Mouse (Mus musculus) embryonic facial prominence, embryonic 14.5 days (tissue): Measurements from ENCODE around the gene Mia2. TPM values are rescaled to one million over a fixed set of nuclear protein-coding genes. Genes with fewer than 3 reads are reported as not detected.

ENCODE experiments used
- ATAC-seq: fragments of 200-750 bp; cut with Nextera tagmentation; 2 replicates; pipeline ENCODE4 v1.8.0; 2017; ENCODE audit warnings: low read depth, moderate number of reproducible peaks, moderate TSS enrichment
- DNase-seq: peaks from one replicate; pipeline ENCODE4 v3.0.0-alpha.2; 2015; ENCODE audit warnings: low spot score
- H3K27ac ChIP-seq: fragments of 300-500 bp; sonication (generic); replicated peaks from 2 replicates; pipeline ENCODE4 v1.5.1; 2014; ENCODE audit warnings: low read depth, mild to moderate bottlenecking, low read length, moderate library complexity
- H3K27me3 ChIP-seq: fragments of 300-500 bp; sonication (generic); replicated peaks from 2 replicates; pipeline ENCODE4 v1.6.1; 2014; ENCODE audit warnings: low read length; ENCODE audit not compliant: control insufficient read depth, insufficient read depth
- H3K36me3 ChIP-seq: fragments of 300-500 bp; sonication (generic); 2 replicates; pipeline ENCODE4 v1.6.1; 2014; ENCODE audit warnings: low read length, mixed read lengths; ENCODE audit not compliant: control insufficient read depth, insufficient read depth
- H3K4me1 ChIP-seq: fragments of 300-500 bp; sonication (generic); 2 replicates; pipeline ENCODE4 v1.6.1; 2014; ENCODE audit warnings: antibody characterized with exemption, low read length; ENCODE audit not compliant: control insufficient read depth, insufficient read depth
- H3K4me2 ChIP-seq: fragments of 300-500 bp; sonication (generic); 2 replicates; pipeline ENCODE4 v1.6.1; 2014; ENCODE audit warnings: low read depth, mild to moderate bottlenecking, low read length, moderate library complexity, mixed read lengths
- H3K4me3 ChIP-seq: fragments of 300-500 bp; sonication (generic); 2 replicates; pipeline ENCODE4 v1.5.1; 2014; ENCODE audit warnings: low read depth, mild to moderate bottlenecking, low read length
- H3K9ac ChIP-seq: fragments of 300-500 bp; sonication (generic); 2 replicates; pipeline ENCODE4 v1.6.1; 2014; ENCODE audit warnings: low read depth, mild to moderate bottlenecking, low read length, moderate library complexity, mixed read lengths
- H3K9me3 ChIP-seq: fragments of 300-500 bp; sonication (generic); 2 replicates; pipeline ENCODE4 v1.6.1; 2016; ENCODE audit warnings: low read length; ENCODE audit not compliant: control insufficient read depth
- WGBS: fragments of 180-500 bp; shearing (Covaris S2); extraction: QIAGEN DNeasy Blood & Tissue Kit; methylation state at CpG from one replicate; pipeline ENCODE4 v1.1.7; 2014; 5-methylcytosine and 5-hydroxymethylcytosine counted together
- polyA plus RNA-seq: library from polyadenylated mRNA; unstranded; fragments of >200 nt; fragmentation: Nextera tagmentation; extraction: Ambion mirVana; gene quantifications from 2 replicates; pipeline ENCODE4 v1.2.1, GENCODE M21; 2014

Mia2 gene
- polyA plus RNA-seq, 1 experiment from 2014 or later: 58.2 TPM

DNA sequence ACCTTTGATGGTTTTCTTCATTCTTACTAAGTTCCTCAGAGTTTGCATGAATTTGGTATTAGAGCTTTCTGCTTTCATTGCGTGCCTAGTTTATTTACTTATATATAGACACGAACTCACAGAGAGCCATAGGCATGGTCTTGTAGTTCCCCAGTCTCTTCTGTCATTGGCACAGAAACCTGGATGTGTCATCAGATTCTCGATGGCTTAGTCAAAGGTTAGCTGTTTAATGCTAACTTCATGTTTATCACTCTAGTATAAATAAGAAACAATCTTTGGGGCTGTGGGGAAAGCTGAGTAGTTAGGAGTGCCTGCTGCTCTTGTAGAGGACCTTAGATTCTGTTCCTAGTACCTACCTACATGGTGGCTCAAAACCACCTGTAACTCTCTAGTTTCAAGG, 18.6 kb upstream of the Mia2 start:
- no peaks in the 10 kb centered on the region for H3K27me3 ChIP-seq
- no peak overlapping the region for H3K4me2 ChIP-seq
- no peaks in the 10 kb centered on the region for H3K9me3 ChIP-seq
- DNase-seq (no peak), ATAC-seq (no peak)
- no peak overlapping the region for H3K9ac ChIP-seq
- H3K36me3 ChIP-seq: peaks cover 22% of the 10 kb centered on the region
- WGBS: 86% methylated on average over 3 of the region's 3 CpGs
- no peaks in the 10 kb centered on the region for H3K4me1 ChIP-seq
- no peak overlapping the region for H3K27ac ChIP-seq
- no peak overlapping the region for H3K4me3 ChIP-seq

DNA sequence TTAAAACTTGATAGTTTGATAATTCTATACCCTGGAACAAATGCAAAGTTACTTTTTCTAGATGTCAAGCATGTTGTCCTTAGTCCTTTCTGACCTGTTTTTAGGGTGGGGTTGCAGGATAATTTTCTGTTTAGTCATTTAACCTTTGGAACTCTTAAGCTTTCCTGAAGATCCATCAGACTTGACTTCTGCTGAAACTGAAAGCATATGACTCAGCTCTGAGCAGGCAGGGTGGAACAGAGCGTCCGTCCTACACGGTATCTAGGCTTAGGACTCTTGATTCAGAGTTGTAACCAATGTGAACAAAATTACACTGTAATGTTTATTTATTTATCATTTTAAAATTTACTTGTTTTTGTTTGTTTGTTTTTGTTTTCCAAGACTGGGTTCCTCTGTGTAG, 17.7 kb upstream of the Mia2 start:
- no peaks in the 10 kb centered on the region for H3K9me3 ChIP-seq
- DNase-seq: no peak
- no peaks in the 10 kb centered on the region for H3K27me3 ChIP-seq
- no peak overlapping the region for H3K4me2 ChIP-seq
- 90% methylated on average over 3 of the region's 3 CpGs for WGBS
- no peak overlapping the region for H3K4me3 ChIP-seq
- no peak for ATAC-seq
- no peaks in the 10 kb centered on the region for H3K4me1 ChIP-seq
- H3K27ac ChIP-seq: no peak overlapping the region
- H3K36me3 ChIP-seq: peaks cover 15% of the 10 kb centered on the region; the same call in 1 of the 2 replicates
- H3K9ac ChIP-seq: no peak overlapping the region

DNA sequence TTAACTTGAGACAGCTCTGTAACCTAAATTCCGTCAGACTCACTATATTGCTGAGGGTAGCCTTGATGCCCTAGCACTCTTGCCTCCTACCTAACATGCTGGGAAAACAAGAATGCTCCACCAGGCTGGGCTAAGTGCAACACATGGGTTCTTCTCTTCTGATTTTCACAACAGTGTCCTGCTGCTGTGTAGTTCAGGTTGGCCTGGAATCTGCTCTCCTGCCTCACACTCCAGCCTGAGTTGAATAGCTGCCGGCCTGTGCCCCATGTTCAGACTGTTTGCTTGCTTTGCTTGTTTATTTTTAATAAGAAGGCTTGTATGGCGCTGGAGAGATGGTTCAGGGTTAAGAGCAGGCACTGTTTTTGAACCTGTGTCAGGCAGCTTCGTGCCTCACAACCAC, 15.1 kb upstream of the Mia2 start:
- Histone ChIP-seq H3K36me3 (0 out of 2 replicates have a peak, but pooled peaks cover 2% of the 10 kb centered on the region), H3K4me1 (no peaks in the 10 kb centered on the region), H3K9me3 (no peaks in the 10 kb centered on the region), H3K4me2 (no peak overlapping the region), H3K9ac (no peak overlapping the region), H3K4me3 (no peak overlapping the region), H3K27ac (no peak overlapping the region), H3K27me3 (no peaks in the 10 kb centered on the region)
- 88% methylated on average over 4 of the region's 4 CpGs for WGBS
- ATAC-seq: no peak
- no peak for DNase-seq

DNA sequence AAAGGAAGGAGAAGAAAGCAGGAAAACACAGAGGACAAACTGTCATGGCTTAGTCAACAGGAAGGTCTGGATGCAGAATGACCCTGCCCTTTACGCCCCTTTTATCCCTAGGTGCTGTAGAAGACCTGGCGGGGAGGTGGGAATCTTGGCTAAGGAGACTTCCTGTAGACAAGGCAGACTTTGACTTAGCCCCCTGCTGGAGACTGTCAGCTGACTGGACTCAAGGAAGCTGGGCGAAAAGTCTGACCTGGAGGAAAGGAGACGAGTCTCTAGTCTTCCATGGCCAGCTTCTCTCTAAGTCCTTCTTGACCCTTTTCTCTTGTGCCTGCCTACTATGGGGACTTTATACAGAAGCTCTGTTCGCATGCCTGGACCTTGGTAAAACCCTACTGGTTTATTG, 11.2 kb upstream of the Mia2 start:
- Histone ChIP-seq H3K36me3 (no peaks in the 10 kb centered on the region), H3K27ac (no peak overlapping the region), H3K4me1 (no peaks in the 10 kb centered on the region), H3K9ac (no peak overlapping the region), H3K4me2 (no peak overlapping the region), H3K4me3 (no peak overlapping the region), H3K9me3 (no peaks in the 10 kb centered on the region), H3K27me3 (no peaks in the 10 kb centered on the region)
- ATAC-seq (no peak), DNase-seq (no peak)
- 69% methylated on average over 5 of the region's 5 CpGs for WGBS

DNA sequence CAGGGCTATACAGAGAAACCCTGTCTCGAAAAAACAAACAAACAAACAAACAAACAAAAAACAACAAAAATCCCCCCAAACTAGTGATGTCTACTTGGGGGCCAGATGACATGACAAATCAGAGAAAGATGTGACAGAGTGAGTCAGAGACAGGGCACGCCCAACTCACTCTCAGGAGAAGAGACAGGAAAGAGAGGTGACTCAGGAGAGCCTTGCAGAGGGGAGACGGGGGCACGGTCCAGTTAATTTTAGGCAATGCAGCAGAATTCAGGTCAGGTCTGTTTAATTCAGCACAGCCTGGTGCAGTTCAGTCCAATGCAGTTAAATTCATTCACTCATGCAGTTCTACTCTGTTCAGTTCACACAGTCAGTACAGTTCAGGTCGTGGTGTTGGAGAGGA, 9.4 kb upstream of the Mia2 start:
- ATAC-seq (no peak), DNase-seq (no peak)
- 86% methylated on average over 5 of the region's 5 CpGs for WGBS
- H3K4me3 ChIP-seq: no peak overlapping the region
- H3K27me3 ChIP-seq: no peaks in the 10 kb centered on the region
- H3K9me3 ChIP-seq: no peaks in the 10 kb centered on the region
- H3K4me1 ChIP-seq: no peaks in the 10 kb centered on the region
- no peak overlapping the region for H3K9ac ChIP-seq
- H3K4me2 ChIP-seq: no peak overlapping the region
- no peaks in the 10 kb centered on the region for H3K36me3 ChIP-seq
- H3K27ac ChIP-seq: no peak overlapping the region

DNA sequence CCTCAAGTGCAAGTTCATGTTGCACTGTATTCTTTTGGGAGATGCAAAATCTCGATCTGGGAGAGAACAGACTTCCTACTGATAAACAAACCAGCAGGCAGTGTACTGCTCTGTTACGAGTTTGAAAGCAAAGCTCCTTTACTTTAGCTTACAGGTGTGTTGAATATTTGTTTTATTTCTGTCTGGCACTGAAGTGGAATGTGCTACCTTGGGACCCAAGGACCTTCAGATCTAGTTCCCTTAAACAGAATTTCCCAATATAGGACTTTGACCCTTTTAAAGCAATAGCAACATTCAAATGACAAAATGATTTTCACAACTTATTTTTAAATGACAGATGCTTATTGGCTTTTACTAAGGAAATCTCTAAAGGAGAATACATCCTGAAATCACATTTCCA, 2.1 kb upstream of the Mia2 start:
- no peaks in the 10 kb centered on the region for H3K36me3 ChIP-seq
- H3K9me3 ChIP-seq: no peaks in the 10 kb centered on the region
- H3K27me3 ChIP-seq: no peaks in the 10 kb centered on the region
- H3K27ac ChIP-seq: no peak overlapping the region
- no peak overlapping the region for H3K9ac ChIP-seq
- 52% methylated on average over 2 of the region's 2 CpGs for WGBS
- no peak for DNase-seq
- no peak overlapping the region for H3K4me2 ChIP-seq
- H3K4me3 ChIP-seq: no peak overlapping the region
- H3K4me1 ChIP-seq: no peaks in the 10 kb centered on the region
- no peak for ATAC-seq

DNA sequence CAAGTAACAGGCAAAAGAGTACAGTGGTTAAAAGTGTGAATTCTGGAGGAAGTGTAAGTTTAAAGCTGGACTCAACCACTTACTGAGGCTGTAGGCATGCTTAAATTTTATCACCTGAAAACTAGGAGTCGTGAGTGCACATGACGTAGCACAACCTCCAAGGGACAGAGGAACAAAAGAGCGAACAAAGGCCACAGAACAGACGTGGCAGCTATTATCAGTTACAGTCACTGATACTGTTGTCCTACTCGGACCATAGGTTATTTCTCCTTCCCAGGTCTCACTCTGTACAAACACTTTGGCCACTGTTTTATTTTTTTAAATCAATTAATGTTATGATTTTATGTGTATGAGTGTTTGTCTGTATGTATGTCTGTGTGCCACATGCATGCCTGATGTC, 9.2 kb downstream of the Mia2 start:
- ATAC-seq: no peak
- WGBS: 73% methylated on average over 5 of the region's 5 CpGs

DNA sequence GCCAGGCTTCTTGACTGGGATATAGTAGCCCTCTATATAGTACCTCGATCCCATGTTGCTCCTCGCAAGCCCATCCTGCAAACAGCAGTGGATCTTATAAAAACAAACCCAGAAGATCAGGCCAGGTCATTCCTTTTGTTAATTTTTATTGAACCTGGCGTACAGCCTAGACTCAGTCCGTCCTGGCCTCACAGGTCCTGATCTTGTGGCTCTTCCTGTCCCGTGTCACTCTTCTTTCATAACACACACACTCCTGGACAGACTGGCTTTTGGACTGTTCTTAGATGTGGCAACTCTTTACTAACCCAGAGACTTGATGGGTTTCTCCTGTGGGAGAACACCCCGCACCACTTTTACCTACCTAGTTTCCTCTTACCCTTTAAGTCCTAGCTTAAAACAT, 10.3 kb downstream of the Mia2 start:
- no peak overlapping the region for H3K4me2 ChIP-seq
- ATAC-seq (no peak), DNase-seq (no peak)
- no peak overlapping the region for H3K27ac ChIP-seq
- H3K27me3 ChIP-seq: no peaks in the 10 kb centered on the region
- H3K9me3 ChIP-seq: no peaks in the 10 kb centered on the region
- no peak overlapping the region for H3K9ac ChIP-seq
- no peaks in the 10 kb centered on the region for H3K4me1 ChIP-seq
- WGBS: 78% methylated on average over 6 of the region's 6 CpGs
- H3K36me3 ChIP-seq: no peaks in the 10 kb centered on the region
- no peak overlapping the region for H3K4me3 ChIP-seq

More for the DNA sequence above, 9.2 kb downstream of the Mia2 start:
- no peak for DNase-seq
- Histone ChIP-seq H3K4me1 (no peaks in the 10 kb centered on the region), H3K27ac (no peak overlapping the region), H3K4me2 (no peak overlapping the region), H3K9me3 (no peaks in the 10 kb centered on the region), H3K27me3 (no peaks in the 10 kb centered on the region), H3K4me3 (no peak overlapping the region), H3K9ac (no peak overlapping the region), H3K36me3 (no peaks in the 10 kb centered on the region)

DNA sequence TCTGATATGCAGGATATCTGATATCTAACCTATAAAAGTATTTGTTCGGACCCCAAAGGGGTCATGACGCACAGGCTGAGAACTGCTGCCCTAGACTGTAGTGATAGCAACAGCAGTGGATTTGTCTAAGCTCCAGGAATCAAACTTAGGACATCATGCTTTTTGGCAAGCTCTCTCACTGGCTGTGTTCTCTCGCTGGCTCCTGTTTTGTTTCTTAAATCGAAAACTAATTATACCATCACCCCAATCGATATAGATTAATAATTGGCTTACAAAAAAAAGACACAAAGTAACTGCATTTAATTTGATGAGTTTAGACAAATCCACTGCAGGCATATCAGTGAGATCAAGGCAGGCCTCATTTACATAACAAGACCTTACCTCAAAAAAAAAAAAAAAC, 10.9 kb downstream of the Mia2 start:
- no peak for ATAC-seq

More for the DNA sequence above, 10.9 kb downstream of the Mia2 start:
- Histone ChIP-seq H3K9ac (no peak overlapping the region), H3K4me2 (no peak overlapping the region), H3K4me3 (no peak overlapping the region), H3K4me1 (no peaks in the 10 kb centered on the region), H3K9me3 (no peaks in the 10 kb centered on the region), H3K36me3 (no peaks in the 10 kb centered on the region), H3K27me3 (no peaks in the 10 kb centered on the region), H3K27ac (no peak overlapping the region)
- DNase-seq: no peak
- WGBS: 83% methylated on average over 5 of the region's 5 CpGs
